Mouse (Mus musculus): ENCODE data around the gene Mical2. TPM values are rescaled to one million over a fixed set of nuclear protein-coding genes. Genes with fewer than 3 reads are reported as not detected.

Mical2 gene
- total and polyA plus RNA-seq, 3 experiments = not detected

DNA sequence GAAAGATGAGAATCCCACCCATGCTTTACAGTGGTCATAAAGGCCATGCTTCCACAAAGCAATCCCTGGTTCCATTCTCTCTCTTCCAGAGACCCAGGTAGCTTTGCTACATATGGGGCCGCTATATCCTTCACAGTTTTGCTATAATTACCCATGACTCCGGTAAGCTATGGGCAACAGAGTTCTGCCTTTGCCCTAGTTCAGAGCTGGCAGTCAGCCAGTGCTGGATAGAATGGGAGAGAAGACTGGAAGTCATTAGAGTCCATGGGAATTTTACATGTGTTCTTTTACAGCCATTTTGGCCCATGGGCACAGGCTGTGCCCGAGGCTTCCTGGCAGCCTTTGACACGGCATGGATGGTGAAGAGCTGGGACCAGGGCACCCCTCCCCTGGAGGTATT lies 93.8 kb downstream of the Mical2 start:
- DNase-seq (ENCODE audit: low read depth, low spot score) = no peak
- Histone ChIP-seq H3K79me2 (ENCODE audit: control insufficient read depth, insufficient read depth, low read length, poor library complexity) (no peaks in the 10 kb centered on the region), H3K4me3 (ENCODE audit: control insufficient read depth in 1 of 2, insufficient read depth in 1 of 2, low read depth in 2 of 2, low read length in 2 of 2) (no peak overlapping the region), H3K9ac (ENCODE audit: control insufficient read depth, low read depth, low read length, poor library complexity, severe bottlenecking) (no peak overlapping the region), H3K4me1 (ENCODE audit: control insufficient read depth in 1 of 2, insufficient read depth in 2 of 2, low read length in 2 of 2) (no peaks in the 10 kb centered on the region), H3K27ac (ENCODE audit: control insufficient read depth, low read depth, low read length) (no peak overlapping the region), H3K36me3 (ENCODE audit: control insufficient read depth in 1 of 2, insufficient read depth in 2 of 2, low read length in 2 of 2) (no peaks in the 10 kb centered on the region), H3K27me3 (ENCODE audit: control insufficient read depth in 1 of 2, insufficient read depth in 2 of 2, low read length in 2 of 2) (no peaks in the 10 kb centered on the region), H3K9me3 (replicated peaks; ENCODE audit: insufficient read depth, low read length) (no peaks in the 10 kb centered on the region)
- TF ChIP-seq MXI1 (IDR thresholded peaks at IDR 0.05; ENCODE audit: low read depth, low read length) (no peak), POLR2A (IDR thresholded peaks at IDR 0.05; ENCODE audit: control insufficient read depth in 1 of 2, insufficient read depth in 1 of 2, low read depth in 1 of 2, low read length in 2 of 2, poor library complexity in 1 of 2) (no peak), GATA1 (IDR thresholded peaks at IDR 0.05; ENCODE audit: low read depth, low read length) (no peak), POLR2AphosphoS2 (IDR thresholded peaks at IDR 0.05; ENCODE audit: low read length) (no peak), NRF1 (IDR thresholded peaks at IDR 0.05; ENCODE audit: insufficient read depth, low read depth, low read length, poor library complexity, severe bottlenecking) (no peak), MYC (IDR thresholded peaks at IDR 0.05; ENCODE audit: low read depth, low read length) (no peak), MAZ (IDR thresholded peaks at IDR 0.05; ENCODE audit: low read depth, low read length) (no peak), POLR2AphosphoS5 (IDR thresholded peaks at IDR 0.05; ENCODE audit: borderline replicate concordance, low read depth, low read length) (no peak), ZMIZ1 (IDR thresholded peaks at IDR 0.05; ENCODE audit: low read depth, low read length) (no peak), ELF1 (IDR thresholded peaks at IDR 0.05; ENCODE audit: low read depth, low read length) (no peak), CHD1 (IDR thresholded peaks at IDR 0.05; ENCODE audit: low read depth, low read length) (no peak), RAD21 (IDR thresholded peaks at IDR 0.05; ENCODE audit: low read depth, low read length) (no peak), UBTF (IDR thresholded peaks at IDR 0.05; ENCODE audit: borderline replicate concordance, insufficient read depth, low read depth, low read length) (no peak), BHLHE40 (IDR thresholded peaks at IDR 0.05; ENCODE audit: borderline replicate concordance, low read depth, low read length) (no peak)

DNA sequence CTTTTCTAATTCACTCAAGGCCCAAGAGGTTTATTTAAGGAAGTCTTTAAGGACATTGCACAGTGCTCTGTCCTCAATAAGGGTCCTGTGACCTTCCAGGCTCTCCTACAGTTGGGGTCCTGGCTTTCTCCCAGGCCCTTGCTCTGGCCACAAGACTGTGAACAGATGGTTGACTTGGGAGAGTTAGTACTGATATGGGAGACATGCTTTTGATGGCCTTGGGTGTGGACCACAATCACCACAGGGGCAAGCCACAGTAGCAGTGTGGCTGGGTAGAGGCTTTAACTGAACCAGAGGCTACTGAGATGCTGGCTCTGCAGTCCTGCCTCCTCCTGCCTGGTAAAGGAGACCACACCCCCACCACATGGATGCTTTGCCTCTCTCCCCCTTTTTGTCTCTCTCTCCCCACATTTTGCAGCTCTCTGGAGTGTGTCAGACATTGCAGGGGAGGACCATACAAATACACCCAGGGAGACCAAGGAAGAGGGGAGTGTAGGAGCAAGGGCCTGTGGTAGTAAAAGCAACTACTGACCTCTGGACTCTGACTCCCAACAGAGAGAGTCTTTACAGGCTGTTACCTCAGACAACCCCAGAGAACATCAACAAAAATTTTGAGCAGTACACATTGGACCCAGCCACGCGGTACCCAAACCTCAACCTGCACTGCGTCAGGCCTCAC lies 94.5 kb downstream of the Mical2 start:
- H3K9ac ChIP-seq (ENCODE audit: control insufficient read depth, low read depth, low read length, poor library complexity, severe bottlenecking) = no peak overlapping the region
- no peak overlapping the region for H3K27ac ChIP-seq (ENCODE audit: control insufficient read depth, low read depth, low read length)
- no peaks in the 10 kb centered on the region for H3K27me3 ChIP-seq (ENCODE audit: control insufficient read depth in 1 of 2, insufficient read depth in 2 of 2, low read length in 2 of 2)
- H3K79me2 ChIP-seq (ENCODE audit: control insufficient read depth, insufficient read depth, low read length, poor library complexity) = no peaks in the 10 kb centered on the region
- no peaks in the 10 kb centered on the region for H3K4me1 ChIP-seq (ENCODE audit: control insufficient read depth in 1 of 2, insufficient read depth in 2 of 2, low read length in 2 of 2)
- no peaks in the 10 kb centered on the region for H3K9me3 ChIP-seq (replicated peaks; ENCODE audit: insufficient read depth, low read length)
- TF ChIP-seq MYC (IDR thresholded peaks at IDR 0.05; ENCODE audit: low read depth, low read length) = no peak
- TF ChIP-seq SMC3 (IDR thresholded peaks at IDR 0.05; ENCODE audit: low read depth, low read length) = no peak
- H3K4me3 ChIP-seq (ENCODE audit: control insufficient read depth in 1 of 2, insufficient read depth in 1 of 2, low read depth in 2 of 2, low read length in 2 of 2) = no peak overlapping the region
- no peak for DNase-seq (ENCODE audit: low read depth, low spot score)
- H3K36me3 ChIP-seq (ENCODE audit: control insufficient read depth in 1 of 2, insufficient read depth in 2 of 2, low read length in 2 of 2) = no peaks in the 10 kb centered on the region
